Mouse (Mus musculus): ENCODE data around the gene Fam189a2. TPM values are rescaled to one million over a fixed set of nuclear protein-coding genes. Genes with fewer than 3 reads are reported as not detected.

Gene Fam189a2
- polyA plus RNA-seq (2014; fragmentation: Illumina TruSeq; extraction: RNeasy Lipid Tissue Mini Kit (QIAGEN cat#74804); ENCODE audit: low read depth, low replicate concordance) = 43.6 TPM

DNA sequence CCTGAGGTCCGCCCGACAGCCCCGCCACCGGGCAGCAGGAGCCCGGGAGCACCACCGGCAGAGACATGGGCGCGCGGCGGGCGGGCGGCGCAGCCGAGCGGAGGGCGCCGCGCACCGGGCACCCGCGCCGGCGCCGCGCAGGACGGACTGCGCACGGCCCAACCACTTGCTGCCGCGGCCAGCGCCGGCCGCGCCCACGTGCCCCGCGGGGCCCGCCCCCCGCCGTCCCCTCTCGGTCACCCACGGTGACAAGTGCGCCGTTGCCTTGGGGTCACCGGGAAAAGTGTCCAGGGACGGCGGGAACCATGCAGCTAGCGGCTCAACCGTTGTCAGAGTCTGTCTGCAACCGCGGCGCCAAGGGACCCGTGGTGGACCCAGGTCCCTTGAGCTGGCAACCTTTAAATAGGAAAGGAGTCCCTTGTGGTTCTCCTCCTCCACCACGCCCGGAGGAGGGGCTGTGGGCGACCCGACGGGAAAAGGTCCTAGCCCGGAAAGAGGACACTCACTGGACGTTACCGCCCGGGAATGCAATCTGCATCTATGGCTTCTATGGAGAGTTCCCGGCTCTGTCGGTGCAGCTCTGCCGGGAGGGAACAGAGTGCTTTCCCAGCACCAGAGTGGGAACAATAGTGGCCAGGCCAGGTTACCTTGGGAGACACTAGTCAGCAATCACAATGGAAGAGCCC, at the start of gene Fam189a2:
TSS of gene Fam189a2 (minus strand) at position 149 of the 686 bp plus-strand sequence.

Other genes with a start within 250 kb of the Fam189a2 start
- gene Tjp2, start 194.0 kb upstream of the Fam189a2 start, polyA plus RNA-seq (2014; fragmentation: Illumina TruSeq; extraction: RNeasy Lipid Tissue Mini Kit (QIAGEN cat#74804); ENCODE audit: low read depth, low replicate concordance) = 13.7 TPM
- 36.0 TPM for gene Fxn, start 249.6 kb upstream of the Fam189a2 start, polyA plus RNA-seq (2014; fragmentation: Illumina TruSeq; extraction: RNeasy Lipid Tissue Mini Kit (QIAGEN cat#74804); ENCODE audit: low read depth, low replicate concordance)